Mouse (Mus musculus) WW6 (cell line): ENCODE results near the gene Vsig8.

Source experiments
- DNase-seq: peaks from one replicate; pipeline ENCODE4 v3.0.0-alpha.2; 2013; ENCODE audit warnings: low read depth, low spot score

Vsig8 gene

DNA sequence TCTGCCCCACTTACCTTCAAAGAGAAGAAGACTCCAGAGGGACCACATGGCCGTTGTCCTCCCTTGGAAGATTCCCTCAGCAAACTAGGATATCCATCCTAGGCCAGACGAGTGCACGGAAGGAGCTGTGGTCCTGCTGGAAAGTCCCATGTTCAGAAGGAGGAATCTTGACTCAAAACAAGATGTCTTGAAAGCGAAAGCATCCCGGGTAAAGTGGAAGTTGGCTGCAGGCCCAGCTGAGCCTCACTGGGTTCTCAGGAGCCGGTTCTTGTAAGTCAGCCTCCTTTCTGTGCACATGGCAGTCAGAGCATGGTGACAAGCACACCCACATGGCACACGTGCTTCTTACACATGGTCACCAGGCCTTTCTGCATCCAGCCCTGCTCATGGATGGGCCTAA, 34.6 kb downstream of the Vsig8 start, which contains the start of gene Slamf8:
Gene Slamf8, minus strand, starts transcription at position 184 of the 400 bp plus-strand sequence.
- no peak for DNase-seq

DNA sequence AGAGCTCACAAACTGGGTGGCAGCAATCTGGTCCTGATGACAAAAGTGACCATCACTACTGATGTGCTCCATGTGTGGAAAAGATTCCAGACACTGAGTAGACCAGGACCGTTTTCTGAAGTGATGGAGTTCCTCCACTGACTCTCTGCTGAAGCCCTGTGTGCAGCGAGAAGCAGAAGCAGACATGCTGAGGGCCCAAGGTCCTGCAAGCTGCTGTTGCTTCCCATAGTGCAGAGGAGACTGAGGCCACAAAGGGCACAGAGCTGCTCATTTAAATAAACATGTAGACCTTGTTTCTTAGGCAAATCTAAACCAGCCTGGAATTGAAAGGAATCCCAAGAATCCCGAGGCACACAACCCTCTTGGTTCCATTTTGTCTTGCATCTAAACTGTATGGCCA, 37.6 kb downstream of the Vsig8 start:
- DNase-seq: no peak

DNA sequence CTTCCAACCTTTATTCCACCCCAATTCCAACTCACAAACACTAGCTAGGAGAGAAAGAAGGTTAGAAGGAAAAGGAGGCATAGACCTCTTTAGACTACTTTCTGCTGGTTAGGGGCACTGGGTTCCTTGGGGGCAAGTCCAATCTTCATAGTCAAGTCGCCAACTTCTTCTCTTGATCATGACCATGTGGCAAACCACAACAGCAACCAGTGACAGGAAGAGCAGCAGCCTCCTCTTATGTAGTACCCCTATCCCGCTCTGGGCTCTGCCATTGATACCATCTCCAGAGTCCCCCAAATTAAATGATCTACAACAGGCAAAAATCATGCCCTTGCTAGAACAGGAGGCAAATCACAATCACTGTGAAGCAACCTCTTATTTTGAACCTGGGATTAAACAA, 38.2 kb downstream of the Vsig8 start:
- DNase-seq: no peak

GRCm38 (mm10) chr1:172594495-172594894, 38.8 kb downstream of the Vsig8 start:
- DNase-seq: peak; percentile 9

GRCm38 (mm10) chr1:172602326-172602725, 46.6 kb downstream of the Vsig8 start, which contains the start of gene Fcrl6:
TSS of gene Fcrl6 (minus strand) at chr1:172602551.
- no peak for DNase-seq

- no peak for DNase-seq
These were observed 55.6 kb downstream of the Vsig8 start for GRCm38 (mm10) chr1:172611304-172611703.

GRCm38 (mm10) chr1:172612745-172613144, 57.0 kb downstream of the Vsig8 start:
- no peak for DNase-seq
